Mouse (Mus musculus): ENCODE measurements around the gene Shank2. TPM values are rescaled to one million over a fixed set of nuclear protein-coding genes. Genes with fewer than 3 reads are reported as not detected.

Gene Shank2
- polyA plus RNA-seq, 2 experiments: 0.59 to 0.89 TPM

DNA sequence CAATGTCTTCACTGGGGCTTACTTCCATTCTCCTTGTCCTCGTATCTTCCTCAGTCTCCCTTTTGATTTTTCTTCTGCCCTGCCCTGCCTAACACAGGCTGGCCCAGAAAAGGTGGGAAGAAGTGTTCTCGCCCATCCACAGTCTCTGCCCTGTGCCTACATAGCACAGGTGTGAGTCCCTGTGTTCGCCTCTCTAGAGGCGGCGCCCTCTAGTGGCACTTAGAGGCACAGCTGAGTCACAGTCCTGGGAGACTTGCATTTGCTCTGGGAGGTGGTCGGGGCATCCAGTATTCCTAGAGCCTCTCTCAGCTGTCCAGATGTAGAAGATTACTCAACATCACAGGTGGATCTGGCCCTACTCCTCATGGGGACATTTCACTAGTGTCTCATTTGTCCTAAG is 179.2 kb downstream of the Shank2 start:
- peaks cover 20% of the 10 kb centered on the region for H3K27me3 ChIP-seq (ENCODE audit: control insufficient read depth, insufficient read depth, low read length)
- H3K4me3 ChIP-seq (replicated peaks; ENCODE audit: low read length): no peak overlapping the region
- H3K9ac ChIP-seq (ENCODE audit: low read depth, low read length, severe bottlenecking): no peak overlapping the region
- no peak for TF ChIP-seq POLR2A (IDR thresholded peaks at IDR 0.05; ENCODE audit: borderline replicate concordance, extremely low read depth, insufficient read depth, insufficient read length)
- H3K27ac ChIP-seq (replicated peaks; ENCODE audit: low read depth, low read length): no peak overlapping the region
- WGBS: 16% methylated on average over 6 of the region's 6 CpGs
- H3K9me3 ChIP-seq (ENCODE audit: control insufficient read depth, low read length): no peaks in the 10 kb centered on the region
- no peak overlapping the region for H3K4me2 ChIP-seq (replicated peaks; ENCODE audit: low read depth, low read length, severe bottlenecking)
- peak; percentile 31 for DNase-seq (ENCODE audit: low spot score)
- no peak for ATAC-seq (ENCODE audit: low FRiP score, low read depth)
- no peaks in the 10 kb centered on the region for H3K36me3 ChIP-seq (ENCODE audit: control insufficient read depth, insufficient read depth, low read length)
- no peaks in the 10 kb centered on the region for H3K4me1 ChIP-seq (ENCODE audit: control insufficient read depth, insufficient read depth, low read length)

DNA sequence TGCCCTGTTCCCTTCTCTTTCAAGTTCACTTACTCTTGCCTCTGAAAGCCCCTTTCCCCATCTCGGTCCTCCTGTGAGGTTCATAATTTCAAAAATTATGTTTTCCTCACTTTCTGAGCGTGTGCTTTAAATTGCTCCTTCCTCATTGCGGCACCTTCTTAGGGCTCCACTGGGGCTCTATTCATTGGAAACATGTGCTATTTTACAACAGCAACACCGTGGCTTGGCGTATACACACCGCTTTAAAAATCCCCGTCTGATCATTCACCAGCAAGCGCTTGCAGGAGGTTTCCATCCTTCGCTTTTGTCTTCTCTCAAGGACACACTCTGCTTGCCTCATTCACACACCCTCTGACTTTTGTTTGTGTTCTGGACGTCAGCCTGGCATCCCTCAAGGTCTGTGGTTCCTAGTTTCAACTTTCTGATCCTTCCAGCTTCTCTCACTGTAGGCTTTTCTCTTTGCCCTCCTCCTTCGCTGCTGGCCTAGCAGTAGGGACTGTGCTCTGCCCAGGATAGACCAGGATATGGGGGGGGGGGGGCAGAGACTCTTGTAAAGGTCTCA is 186.2 kb downstream of the Shank2 start:
- no peak overlapping the region for H3K4me2 ChIP-seq (replicated peaks; ENCODE audit: low read depth, low read length, severe bottlenecking)
- no peaks in the 10 kb centered on the region for H3K36me3 ChIP-seq (ENCODE audit: control insufficient read depth, insufficient read depth, low read length)
- no peak overlapping the region for H3K9ac ChIP-seq (ENCODE audit: low read depth, low read length, severe bottlenecking)
- 0 out of 2 replicates have a peak, but pooled peaks cover 2% of the 10 kb centered on the region for H3K27me3 ChIP-seq (ENCODE audit: control insufficient read depth, insufficient read depth, low read length)
- H3K27ac ChIP-seq (replicated peaks; ENCODE audit: low read depth, low read length): no peak overlapping the region
- no peaks in the 10 kb centered on the region for H3K9me3 ChIP-seq (ENCODE audit: control insufficient read depth, low read length)
- H3K4me1 ChIP-seq (ENCODE audit: control insufficient read depth, insufficient read depth, low read length): peaks cover 12% of the 10 kb centered on the region; the same call in 1 of the 2 replicates
- no peak overlapping the region for H3K4me3 ChIP-seq (replicated peaks; ENCODE audit: low read length)
- no peak for TF ChIP-seq POLR2A (IDR thresholded peaks at IDR 0.05; ENCODE audit: borderline replicate concordance, extremely low read depth, insufficient read depth, insufficient read length)
- DNase-seq (ENCODE audit: low spot score) (peak; percentile 38), ATAC-seq (ENCODE audit: low FRiP score, low read depth) (peak; percentile 72)
- WGBS: 33% methylated on average over 11 of the region's 11 CpGs

- Histone ChIP-seq H3K4me1 (ENCODE audit: control insufficient read depth, insufficient read depth, low read length) (peaks cover 12% of the 10 kb centered on the region; the same call in 1 of the 2 replicates), H3K4me2 (replicated peaks; ENCODE audit: low read depth, low read length, severe bottlenecking) (no peak overlapping the region), H3K27me3 (ENCODE audit: control insufficient read depth, insufficient read depth, low read length) (no peaks in the 10 kb centered on the region), H3K4me3 (replicated peaks; ENCODE audit: low read length) (no peak overlapping the region), H3K27ac (replicated peaks; ENCODE audit: low read depth, low read length) (no peak overlapping the region), H3K36me3 (ENCODE audit: control insufficient read depth, insufficient read depth, low read length) (no peaks in the 10 kb centered on the region), H3K9ac (ENCODE audit: low read depth, low read length, severe bottlenecking) (no peak overlapping the region), H3K9me3 (ENCODE audit: control insufficient read depth, low read length) (no peaks in the 10 kb centered on the region)
- 86% methylated on average over 4 of the region's 4 CpGs for WGBS
- DNase-seq (ENCODE audit: low spot score) (no peak), ATAC-seq (ENCODE audit: low FRiP score, low read depth) (no peak)
- TF ChIP-seq POLR2A (IDR thresholded peaks at IDR 0.05; ENCODE audit: borderline replicate concordance, extremely low read depth, insufficient read depth, insufficient read length): no peak
Measured at GRCm38 (mm10) chr7:144189446-144189845, 187.7 kb downstream of the Shank2 start.

GRCm38 (mm10) chr7:144198491-144198890 is 196.8 kb downstream of the Shank2 start:
- WGBS: 84% methylated on average over 2 of the region's 2 CpGs
- H3K27me3 ChIP-seq (ENCODE audit: control insufficient read depth, insufficient read depth, low read length): no peaks in the 10 kb centered on the region
- no peaks in the 10 kb centered on the region for H3K4me1 ChIP-seq (ENCODE audit: control insufficient read depth, insufficient read depth, low read length)
- DNase-seq (ENCODE audit: low spot score): no peak
- H3K36me3 ChIP-seq (ENCODE audit: control insufficient read depth, insufficient read depth, low read length): no peaks in the 10 kb centered on the region
- H3K9ac ChIP-seq (ENCODE audit: low read depth, low read length, severe bottlenecking): no peak overlapping the region
- no peak overlapping the region for H3K27ac ChIP-seq (replicated peaks; ENCODE audit: low read depth, low read length)
- H3K4me3 ChIP-seq (replicated peaks; ENCODE audit: low read length): no peak overlapping the region
- no peak for ATAC-seq (ENCODE audit: low FRiP score, low read depth)
- H3K9me3 ChIP-seq (ENCODE audit: control insufficient read depth, low read length): no peaks in the 10 kb centered on the region
- no peak for TF ChIP-seq POLR2A (IDR thresholded peaks at IDR 0.05; ENCODE audit: borderline replicate concordance, extremely low read depth, insufficient read depth, insufficient read length)
- no peak overlapping the region for H3K4me2 ChIP-seq (replicated peaks; ENCODE audit: low read depth, low read length, severe bottlenecking)

GRCm38 (mm10) chr7:144202017-144202682 is 200.4 kb downstream of the Shank2 start:
- no peaks in the 10 kb centered on the region for H3K9me3 ChIP-seq (ENCODE audit: control insufficient read depth, low read length)
- no peak overlapping the region for H3K9ac ChIP-seq (ENCODE audit: low read depth, low read length, severe bottlenecking)
- 52% methylated on average over 7 of the region's 7 CpGs for WGBS
- H3K4me2 ChIP-seq (replicated peaks; ENCODE audit: low read depth, low read length, severe bottlenecking): no peak overlapping the region
- ATAC-seq (ENCODE audit: low FRiP score, low read depth) (no peak), DNase-seq (ENCODE audit: low spot score) (no peak)
- H3K4me1 ChIP-seq (ENCODE audit: control insufficient read depth, insufficient read depth, low read length): no peaks in the 10 kb centered on the region
- no peak overlapping the region for H3K27ac ChIP-seq (replicated peaks; ENCODE audit: low read depth, low read length)
- H3K4me3 ChIP-seq (replicated peaks; ENCODE audit: low read length): no peak overlapping the region
- no peaks in the 10 kb centered on the region for H3K27me3 ChIP-seq (ENCODE audit: control insufficient read depth, insufficient read depth, low read length)
- TF ChIP-seq POLR2A (IDR thresholded peaks at IDR 0.05; ENCODE audit: borderline replicate concordance, extremely low read depth, insufficient read depth, insufficient read length): no peak
- no peaks in the 10 kb centered on the region for H3K36me3 ChIP-seq (ENCODE audit: control insufficient read depth, insufficient read depth, low read length)

All from limb, embryonic 14.5 days (tissue).